Mouse (Mus musculus) right cerebral cortex, postnatal 14 days (tissue): ENCODE measurements at regions not wholly inside any gene's neighbourhood (a gene's known extent, or its start where the extent isn't known, plus 50 kb on each side); places are given as distances from the start of the nearest gene placed in this dataset.

ENCODE experiments used
- DNase-seq: peaks from one replicate; pipeline ENCODE4 v3.0.0; 2022

DNA sequence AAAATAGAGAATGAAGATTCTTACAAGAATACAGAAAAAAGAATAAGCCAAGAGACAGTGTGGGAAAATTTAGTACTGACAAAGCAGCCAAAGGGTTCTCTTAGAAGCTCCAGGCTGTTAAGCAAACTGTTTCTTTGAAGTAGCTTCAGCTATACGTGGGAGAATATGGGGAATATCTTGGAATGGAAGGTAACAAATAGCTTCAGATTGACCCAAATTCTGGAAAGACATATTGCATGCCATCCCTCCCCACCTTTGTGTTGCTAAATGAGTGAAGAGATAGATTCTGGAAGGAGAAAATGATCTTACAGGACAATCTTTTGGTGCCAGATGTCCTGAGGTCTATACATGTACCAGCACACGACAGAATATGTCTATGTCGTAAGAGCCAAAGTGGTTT, 591.9 kb upstream of the Cdh6 start:
- no peak for DNase-seq

DNA sequence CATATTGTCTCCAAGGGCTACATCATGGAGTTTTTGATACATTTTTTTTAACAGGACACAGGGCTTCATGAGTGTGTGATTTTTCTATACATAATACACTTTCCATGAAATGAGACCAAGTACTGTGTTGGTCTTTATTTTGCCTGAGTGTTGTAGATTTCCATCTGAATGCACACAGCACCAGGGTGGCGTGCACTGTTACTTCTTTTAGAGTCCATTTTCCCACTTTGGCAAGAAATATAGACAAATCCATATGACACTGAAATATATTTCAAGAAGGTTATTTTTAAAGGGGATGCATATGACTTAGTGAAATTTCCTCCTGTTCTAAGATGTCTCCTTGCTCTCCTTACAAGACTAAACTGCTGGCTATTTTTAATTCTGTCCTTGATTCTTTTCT, 591.1 kb upstream of the Cdh6 start:
- DNase-seq, result no peak

DNA sequence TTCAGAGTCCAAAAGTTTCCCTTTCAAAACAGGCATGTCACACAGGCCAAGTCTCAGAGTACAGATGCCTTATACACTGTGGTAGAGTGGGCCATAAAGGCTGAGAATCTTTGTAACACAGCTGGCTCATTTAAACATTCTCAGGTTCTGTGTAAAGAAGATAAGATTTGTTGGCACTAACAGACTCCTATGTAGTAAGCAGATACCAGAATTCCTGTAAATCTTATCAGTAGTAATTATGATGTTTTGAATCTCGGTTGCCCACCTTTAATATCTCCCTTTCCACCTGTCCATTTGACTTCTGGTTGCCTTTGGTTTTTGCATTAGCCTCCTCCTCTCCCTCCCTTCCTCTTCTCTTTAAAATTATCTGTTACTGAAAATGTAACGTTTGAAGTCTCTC, 573.1 kb upstream of the Cdh6 start:
- no peak for DNase-seq

DNA sequence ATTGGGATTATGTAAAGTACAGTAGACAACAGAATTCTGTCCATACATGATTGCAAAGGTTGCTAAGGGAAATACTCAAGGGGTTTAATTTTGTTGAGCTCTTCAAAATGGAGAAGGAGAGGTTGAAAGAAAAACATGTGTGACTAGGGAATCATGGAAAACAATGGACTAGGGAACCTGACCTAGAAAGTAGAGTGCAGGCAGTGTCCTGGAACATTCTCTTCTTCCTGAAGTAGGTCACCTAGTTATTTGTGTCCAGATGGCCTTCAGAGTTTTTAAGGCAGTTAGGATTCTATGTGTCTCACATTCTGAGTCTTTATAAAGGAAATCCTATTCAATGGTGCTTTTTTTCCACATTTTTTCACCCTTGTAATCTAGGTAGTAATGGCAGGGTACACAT, 532.8 kb upstream of the Cdh6 start:
- DNase-seq, result no peak

DNA sequence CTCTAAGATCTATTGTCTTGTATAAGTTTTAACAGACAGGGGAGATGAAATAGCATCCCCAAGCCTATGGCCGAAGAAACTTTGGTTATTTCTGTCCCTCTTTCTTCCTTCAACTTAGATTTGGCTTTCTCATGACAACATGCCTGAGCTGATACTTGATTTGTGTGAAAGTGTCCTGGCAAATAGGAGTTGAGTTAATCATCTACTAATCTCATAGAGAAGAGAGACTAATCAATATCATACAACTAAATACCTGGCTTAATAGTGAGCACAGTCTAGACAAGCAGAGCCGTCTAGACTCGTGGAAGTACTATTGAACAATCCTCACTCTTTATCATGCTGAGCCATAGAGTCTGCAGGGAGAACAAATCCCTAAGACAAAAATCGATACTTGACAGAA, 531.7 kb upstream of the Cdh6 start:
- DNase-seq, result no peak

DNA sequence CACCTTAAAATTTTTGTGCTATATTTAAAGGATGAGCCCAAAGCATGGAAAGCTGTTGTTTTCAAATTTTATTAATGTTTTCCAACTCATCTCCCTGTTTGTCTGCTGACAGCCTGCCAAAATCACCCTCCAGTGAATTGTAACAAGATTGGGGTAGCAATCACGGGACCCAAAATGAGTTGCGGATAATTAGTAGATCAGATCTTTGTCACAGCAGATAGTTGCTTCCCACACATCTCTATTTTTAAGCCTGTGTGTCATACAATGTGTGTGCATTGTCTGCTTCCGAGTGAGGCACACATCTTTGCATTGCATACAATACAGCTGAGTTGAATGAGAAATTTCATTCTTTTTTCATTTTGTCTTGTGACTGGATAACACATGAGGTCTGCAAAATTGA, 494.7 kb upstream of the Cdh6 start:
- DNase-seq, result peak; percentile 10

DNA sequence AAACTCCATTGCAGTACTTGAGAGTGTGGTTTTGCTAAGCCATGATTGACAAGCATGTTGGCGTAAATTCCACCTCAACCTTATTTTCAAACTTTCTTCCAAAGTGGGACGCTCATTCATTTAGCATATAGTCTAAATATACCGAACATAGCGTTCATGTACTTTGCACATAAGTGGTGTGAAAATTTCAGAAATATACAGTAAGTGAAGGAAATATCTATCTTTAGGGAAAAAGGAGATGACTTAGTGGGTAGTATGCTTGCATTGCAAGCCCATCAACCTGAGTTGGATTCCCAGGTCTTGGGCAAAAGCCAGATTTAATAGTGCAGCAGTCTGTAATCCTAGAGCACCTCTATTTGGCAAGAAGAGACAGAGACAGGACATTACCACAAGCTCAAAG, 493.8 kb upstream of the Cdh6 start:
- no peak for DNase-seq

DNA sequence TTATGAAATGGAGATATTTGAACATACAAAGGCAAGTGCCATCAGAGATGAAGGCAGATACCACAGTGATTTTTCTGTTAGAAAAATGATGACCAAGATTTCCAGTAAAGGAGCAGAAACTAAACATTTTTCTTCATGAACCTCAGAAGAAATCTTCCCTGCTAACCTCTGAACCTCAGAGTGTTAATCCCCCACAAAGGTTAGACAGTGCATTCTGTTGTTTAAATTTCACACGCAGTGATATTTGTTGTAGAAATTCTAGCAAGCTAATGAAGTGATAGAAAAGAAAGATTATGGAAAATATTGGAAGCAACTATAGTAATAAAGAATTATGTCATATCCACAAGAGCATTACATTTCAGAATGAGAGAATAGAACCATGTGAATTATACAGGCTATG, 488.8 kb upstream of the Cdh6 start:
- no peak for DNase-seq

DNA sequence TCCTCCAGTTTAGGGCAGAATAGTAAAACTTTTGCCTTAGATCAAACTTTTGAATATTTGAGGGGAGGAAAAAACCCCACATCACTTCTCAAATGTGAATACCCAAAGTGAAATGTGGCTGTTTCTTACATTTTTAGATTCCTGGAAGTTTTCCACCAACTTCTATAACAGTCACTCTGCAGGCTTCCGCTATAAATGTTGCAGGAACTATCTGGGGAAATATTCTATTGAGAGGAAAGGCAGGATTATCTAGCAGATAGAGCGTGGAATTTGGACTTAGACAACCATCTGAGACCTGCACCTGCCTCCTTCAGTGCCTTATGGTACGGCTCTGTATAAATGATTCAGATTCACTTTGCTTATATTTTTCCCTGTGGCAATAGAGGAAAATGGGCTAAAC, 481.6 kb upstream of the Cdh6 start:
- DNase-seq, result no peak

DNA sequence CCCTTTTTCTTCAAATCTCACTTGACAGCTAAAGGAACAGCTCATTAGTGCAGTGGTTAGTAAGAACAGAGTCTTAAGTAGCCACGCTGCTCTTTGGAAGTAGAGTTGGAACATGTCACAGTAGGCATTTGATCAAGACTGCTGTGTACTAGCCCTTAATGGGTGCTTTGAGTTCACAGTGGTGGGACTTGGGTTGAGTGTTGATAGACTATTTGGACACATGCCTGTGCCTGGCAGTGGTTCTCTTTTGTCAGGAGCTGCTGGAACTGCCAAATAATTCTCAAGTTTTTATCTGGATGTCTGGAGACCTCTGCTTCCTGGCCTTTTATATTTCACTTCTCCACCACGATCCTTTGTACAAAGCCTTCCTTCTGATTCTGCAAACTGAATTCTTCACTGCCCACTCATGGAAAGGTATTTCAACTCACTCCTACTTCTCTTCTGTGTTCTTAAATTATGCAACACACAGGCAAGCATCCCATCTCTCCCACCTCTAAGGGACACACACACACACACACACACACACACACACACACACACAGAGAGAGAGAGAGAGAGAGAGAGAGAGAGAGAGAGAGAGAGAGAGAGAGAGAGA, 462.0 kb upstream of the Cdh6 start:
- DNase-seq, result no peak

DNA sequence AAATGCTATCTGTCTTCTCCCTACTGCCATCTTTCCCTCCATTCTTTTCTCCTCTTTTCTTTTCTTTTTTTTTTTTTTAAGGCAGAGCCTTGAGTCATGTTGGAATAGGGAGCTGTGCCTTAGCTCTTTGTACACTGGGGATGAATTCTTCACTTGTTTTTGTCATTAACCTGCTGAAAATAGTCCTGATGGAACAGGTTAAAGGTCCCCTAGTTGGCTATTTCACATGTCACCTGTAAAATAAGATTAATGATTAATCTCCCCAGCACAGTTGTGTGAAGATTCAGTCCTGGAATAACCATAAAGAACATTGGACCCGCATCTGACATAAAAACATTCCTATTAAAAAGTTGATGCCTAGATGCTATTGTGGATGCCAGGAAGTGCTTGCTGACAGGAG, 428.7 kb upstream of the Cdh6 start:
- DNase-seq, result no peak

DNA sequence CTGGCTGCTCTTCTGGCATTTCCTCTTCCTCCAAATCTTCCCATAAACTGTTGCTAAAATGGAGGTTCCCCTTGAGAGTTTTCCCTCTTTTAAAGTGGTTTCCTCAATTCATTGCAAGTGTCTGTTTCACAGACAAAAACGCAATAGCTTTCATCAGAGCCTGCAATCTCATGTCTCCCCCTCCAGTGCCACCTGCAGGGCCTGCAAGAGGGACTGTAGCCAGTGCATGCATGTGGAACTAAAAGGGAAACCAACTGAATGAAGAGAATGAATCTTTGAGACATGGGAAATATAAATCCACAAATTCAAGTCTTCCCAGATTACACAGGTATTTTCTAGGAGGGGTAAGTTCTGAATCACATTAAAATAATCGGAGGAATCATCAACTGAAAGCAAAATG, 424.4 kb upstream of the Cdh6 start:
- no peak for DNase-seq

DNA sequence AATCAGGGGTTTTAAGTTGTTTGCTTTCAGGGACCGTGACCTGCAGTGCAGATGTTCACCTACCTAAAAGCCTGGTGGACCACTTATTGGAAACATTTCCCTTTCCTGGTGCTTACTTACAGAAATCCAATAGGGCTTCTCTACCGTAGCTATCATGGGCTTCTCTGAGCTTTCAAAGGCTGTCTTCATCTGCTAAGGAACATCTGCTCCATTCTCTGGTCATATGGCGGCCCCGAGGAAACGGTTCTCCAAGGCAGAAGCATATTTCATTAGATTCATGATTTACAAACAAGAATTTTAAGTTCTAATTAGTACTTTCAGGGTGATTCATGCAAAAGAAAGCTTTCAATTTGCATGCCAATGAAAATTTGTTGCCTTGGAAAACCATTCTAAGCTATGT, 420.3 kb upstream of the Cdh6 start:
- DNase-seq, result no peak

DNA sequence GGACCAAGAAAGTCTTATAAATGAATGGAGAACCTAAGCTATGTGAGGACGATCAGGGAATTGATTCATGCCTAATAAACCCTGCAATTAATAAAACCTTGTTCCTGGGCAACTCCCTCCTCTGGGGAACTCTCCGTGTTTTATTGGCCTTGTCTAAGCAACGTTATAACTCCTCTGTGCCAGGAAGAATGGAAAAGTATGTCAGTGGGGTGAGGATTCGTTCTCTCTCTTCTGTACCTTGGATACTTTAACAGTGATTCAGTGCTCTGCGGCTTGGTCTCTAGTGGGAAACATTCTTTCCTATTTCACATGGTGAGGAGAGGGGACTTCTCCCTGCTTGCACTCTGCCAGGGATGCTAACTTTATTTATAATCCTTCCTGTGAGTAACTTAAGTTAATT, 417.4 kb upstream of the Cdh6 start:
- DNase-seq, result no peak

DNA sequence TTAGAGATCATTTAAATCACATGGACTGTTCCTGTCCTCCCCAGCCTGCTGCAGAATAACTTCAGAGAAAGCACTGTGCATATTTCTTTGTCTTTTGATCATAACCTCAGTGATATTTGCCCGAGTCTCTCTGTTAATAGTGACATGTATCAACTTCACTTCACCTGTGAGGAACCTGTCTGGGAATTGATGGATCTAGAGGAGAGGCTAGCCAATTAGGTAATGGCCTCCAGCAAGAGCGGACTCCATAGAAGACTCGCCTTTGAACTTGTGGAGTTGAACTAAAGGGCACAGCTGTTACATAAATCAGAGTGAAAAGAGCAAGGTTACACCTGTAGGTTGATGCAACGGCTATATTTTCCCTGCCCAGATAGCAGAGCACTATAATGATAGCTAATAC, 409.8 kb upstream of the Cdh6 start:
- no peak for DNase-seq

DNA sequence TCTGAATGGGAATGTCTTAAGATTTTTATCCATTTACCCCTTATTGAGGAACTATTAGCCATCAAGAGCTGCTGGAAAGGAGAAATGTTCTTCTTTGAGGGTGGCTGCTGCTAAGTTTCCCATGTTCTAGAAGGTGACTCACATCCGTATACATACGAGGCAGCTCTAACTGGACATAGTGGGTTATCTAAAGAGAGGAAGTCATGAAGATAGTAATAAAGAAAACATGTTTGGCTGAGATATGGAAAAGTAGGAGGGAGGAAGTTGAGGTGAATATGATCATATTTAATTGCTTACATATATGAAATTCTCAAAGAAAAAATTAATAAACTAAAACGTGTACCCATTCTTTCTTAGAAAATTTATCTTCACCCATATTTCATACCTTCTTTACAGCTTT, 408.7 kb upstream of the Cdh6 start:
- DNase-seq, result no peak

DNA sequence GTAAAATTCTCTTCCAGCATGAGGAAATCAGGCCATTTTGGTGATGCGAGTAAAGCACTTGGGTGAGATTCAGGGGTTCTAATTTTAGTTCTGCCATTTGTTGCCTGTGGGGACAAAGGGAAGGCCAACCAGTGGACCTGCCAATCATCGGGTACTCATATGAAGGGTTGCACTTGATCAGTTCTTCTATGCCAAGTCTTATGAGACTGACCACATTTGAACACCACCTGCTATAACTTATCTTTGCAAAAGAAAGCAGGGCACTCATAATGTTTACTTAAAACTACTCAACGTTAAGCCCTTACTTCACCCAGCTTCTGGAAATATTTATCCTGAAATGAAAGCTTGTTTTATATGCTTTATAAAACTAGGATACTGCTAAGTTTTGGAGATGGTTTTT, 400.1 kb upstream of the Cdh6 start:
- no peak for DNase-seq

DNA sequence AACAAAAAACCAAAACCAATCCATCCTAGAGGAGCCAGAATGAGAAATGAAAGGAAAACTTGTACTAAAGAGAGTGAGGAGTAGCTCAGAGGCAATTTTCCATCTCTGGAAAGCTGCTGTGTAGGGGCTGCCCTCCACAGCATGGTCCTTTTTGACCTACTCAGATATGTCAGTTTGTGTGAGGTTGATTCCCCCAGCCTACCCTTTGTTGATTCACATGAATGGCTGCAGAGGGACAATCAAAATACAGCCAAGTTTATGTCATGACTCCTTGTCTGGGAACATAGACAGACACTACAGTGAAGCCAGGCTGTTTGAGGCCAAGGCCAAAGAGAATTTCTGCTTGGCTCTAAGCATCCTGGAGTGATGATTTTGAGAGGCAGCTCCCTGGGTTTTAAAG, 387.4 kb upstream of the Cdh6 start:
- no peak for DNase-seq

DNA sequence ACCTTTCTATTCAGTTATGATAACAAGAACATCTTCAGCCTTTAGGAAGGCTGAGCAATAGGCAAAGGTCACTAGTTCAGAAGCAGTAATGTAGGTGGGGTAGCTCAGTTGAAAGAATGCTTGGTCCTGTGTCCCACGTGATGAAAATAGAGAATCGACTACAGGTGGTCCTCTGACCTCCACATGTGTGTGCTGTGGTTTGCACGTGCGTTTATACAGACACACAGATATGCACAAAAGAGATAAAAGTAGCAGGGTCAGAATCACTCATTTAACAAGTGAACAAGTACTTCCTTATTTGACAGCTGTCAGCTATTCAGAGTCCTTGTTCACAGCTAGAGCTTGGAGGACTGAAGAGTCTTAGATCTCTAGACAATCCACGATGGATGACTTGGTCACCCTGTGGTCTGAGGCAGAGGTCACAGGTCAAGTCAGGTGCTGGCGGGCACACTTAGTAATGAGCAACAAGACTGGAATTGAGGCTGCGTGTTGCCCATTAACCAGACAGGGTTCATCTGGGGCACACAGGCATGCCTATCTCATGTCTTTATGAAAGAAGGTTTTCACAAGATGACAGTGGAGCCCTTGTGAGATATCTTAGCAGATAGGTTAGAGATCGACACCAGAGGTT, 375.8 kb upstream of the Cdh6 start:
- no peak for DNase-seq

DNA sequence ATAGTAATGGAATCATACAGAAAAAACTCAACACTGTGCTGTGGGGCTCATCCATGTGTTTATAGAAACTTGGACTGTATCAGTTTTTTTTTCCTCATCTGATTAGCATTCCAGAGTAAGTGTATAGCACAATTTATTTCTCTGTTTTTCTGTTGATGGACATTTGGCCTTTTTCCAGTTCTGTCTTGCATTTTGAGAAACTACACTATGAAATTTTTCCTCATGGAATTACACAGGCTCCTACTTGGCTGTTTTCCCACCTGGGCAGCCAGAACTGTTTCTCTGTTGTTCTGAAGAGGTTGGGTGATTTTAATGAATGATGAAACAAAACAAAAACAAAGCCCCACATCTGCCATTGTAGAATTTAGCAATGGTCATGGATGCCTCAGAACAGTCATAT, 366.6 kb upstream of the Cdh6 start:
- DNase-seq, result no peak

DNA sequence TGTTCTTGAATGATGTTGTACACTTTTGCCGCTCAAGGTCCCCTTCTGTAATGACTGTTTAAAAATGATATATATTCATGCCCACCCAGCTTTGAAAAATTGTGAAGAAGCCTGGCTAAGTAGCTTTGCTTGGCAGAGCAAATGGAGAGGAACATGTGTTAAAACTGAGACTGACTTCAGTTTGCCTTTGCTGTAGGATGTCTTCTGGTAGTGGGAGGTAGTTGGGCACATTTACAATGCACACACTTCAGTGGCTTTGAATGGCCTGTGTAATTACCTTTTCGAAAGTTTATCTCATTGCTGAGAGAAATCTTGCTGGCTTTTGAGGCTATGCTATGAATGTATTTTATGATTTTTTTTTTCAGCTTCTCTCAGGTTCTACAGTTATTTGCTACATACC, 360.5 kb upstream of the Cdh6 start:
- DNase-seq, result no peak

DNA sequence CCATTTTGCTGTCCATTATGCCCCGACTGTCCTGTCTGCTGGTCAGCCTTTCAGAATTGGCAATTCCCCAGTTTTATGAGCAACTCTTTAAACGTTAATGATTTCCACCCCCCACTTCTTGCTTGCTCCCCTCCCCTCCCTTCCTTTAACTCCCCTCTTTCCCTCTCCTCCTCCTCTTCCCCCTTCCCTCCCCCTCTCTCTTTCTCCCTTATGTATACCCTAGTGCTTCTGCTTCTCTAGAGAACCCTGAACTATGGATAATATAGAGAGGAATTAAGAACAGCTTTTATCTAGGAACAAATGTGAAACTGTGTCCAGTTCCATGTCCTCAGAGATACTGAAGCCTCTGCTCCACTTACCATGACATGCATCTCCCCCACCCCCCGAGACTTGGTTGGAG, 356.5 kb upstream of the Cdh6 start:
- DNase-seq, result no peak

DNA sequence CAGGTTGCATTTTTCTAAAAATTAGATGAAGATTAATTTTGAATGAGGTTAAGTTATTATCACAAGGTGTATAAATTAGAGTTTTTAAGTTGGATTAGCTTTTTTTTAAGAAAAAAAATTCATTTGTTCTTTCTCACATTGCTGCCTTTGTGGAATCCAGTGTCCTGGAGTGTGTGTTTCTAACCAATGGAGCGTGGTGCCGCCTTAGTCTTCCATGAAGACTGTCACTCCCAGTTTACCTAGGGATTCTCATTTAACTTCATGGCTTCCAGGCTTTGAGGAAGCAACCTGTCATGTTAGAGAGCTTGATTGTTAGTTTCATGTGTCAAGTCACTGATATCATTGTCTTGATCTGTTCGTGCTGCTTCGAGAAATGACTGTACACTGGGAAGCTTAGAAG, 355.6 kb upstream of the Cdh6 start:
- DNase-seq, result no peak
